Mouse (Mus musculus) cerebral cortex, adult 2 months (tissue): ENCODE measurements around the gene Aox1.

ENCODE experiments used
- WGBS: fragments of 180-500 bp; shearing (Covaris S2); methylation state at CpG from one replicate; pipeline ENCODE4 v1.1.7; 2018; 5-methylcytosine and 5-hydroxymethylcytosine counted together

Aox1 gene

DNA sequence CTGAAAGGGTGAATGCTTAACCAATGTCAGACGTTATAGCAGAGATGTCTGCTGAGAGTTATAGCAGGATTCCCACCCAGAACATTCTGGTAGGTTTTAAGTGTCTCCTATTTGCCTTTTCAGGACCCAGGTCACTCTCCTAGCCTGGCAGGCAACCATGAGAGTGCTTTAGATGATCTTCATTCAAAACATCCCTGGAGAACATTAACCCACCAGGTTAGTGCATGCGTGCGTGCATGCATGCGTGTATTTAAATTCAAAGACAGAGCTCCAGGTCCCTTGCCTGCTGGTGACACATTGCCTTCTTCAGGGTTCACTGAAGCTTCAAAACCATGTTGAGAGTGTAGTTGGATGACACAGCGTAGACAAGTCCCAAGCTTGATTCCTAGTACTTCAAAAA is 35.4 kb downstream of the Aox1 start:
- WGBS: 92% methylated on average over 5 of the region's 5 CpGs

DNA sequence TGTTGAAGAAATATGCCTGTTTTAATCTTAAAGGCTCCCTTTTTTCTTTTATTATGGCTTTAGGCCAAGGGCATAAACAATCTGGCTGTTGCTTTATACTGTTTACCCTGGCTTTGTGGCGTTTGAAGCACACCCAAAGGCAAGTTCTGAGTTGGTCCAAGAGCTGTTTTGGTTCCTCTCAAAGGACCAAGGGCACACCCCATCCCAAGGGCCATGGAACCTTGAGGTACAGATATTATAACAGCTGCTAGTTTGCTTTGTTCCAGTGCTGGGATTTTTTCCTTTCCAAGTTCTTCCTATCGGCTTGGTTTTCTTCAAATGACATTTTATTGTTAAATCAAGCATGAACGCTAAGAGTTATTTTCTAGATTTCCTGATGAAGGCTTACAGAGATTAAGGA is 35.9 kb downstream of the Aox1 start:
- WGBS: 61% methylated on average over 3 of the region's 3 CpGs

DNA sequence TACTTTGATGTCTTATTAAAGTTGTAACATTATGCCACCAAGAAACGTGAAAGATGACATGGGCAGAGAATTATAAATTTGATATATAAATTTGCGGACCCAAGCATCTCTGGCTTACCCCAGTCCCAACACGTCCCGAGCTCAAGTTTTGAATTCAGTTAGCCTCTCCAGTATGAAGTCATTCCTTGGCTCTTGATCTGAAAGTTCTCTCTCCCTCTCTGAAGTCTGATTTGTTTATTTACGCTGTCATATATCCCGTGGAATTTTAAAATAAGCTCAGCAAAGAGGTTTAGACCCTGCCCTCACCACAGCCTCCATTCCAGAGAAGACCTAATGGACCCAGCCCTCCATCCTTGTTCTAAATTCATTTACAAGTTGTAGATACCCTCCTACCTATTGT is 39.5 kb downstream of the Aox1 start:
- 81% methylated on average over 6 of the region's 6 CpGs for WGBS

- WGBS: 68% methylated on average over 11 of the region's 11 CpGs
These were observed 40.4 kb downstream of the Aox1 start for GRCm38 (mm10) chr1:58070091-58070490.

- WGBS: 72% methylated on average over 9 of the region's 9 CpGs
These were observed 41.3 kb downstream of the Aox1 start for GRCm38 (mm10) chr1:58071006-58071405.

DNA sequence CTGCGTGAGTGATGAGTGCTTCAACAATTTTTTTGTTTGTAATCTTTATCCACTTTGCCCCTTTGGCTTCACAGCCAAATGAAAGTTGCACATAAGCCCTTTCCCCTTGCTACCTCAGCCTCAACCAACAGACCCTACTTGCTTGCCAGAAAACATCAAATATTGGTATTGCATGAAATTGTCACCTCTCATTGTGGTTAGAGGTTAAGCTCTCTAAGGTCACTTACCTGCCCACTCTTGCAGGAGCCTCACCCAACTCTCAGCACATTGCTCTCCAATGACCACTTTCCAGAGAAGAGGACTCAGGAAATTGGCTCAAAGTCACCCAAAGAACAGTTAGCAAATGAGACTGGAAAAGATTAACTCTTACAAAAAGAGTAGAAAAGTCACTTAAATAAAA is 41.8 kb downstream of the Aox1 start:
- WGBS: 86% methylated on average over 1 of the region's 1 CpGs

GRCm38 (mm10) chr1:58072416-58072815 is 42.7 kb downstream of the Aox1 start:
- 86% methylated on average over 2 of the region's 2 CpGs for WGBS

DNA sequence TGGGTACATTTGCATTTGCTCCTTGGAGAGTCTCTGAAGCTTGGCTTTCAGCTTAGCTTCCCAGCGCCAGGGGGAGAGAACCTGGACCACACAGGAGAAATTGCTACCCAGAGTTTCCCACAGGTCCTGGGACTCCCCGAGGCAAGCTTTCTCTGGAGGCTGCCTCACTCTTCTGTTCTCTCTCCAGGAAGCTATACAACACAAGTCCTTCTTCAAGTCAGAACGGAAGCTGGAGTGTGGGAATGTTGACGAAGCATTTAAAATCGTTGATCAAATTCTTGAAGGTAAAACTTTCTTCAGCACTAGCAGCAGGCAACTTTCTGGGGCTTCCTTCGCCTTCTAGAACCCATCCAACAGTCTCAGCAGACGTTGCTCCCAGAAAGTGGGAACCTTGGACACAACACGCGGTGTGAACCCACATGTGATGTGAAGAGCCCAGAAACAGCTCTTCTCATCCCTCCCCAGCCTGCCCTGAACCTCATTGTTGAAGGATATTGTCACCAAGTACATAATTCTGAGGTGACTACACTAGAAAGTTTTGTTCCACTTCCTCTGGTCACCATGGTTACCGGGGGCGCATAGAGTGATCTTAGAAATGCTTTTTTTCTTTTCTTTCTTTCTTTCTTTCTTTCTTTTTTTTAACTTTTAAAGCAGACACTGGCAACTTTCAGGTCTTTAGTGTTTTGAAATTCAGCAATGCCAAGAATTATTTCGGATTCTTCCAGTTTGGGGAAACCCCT is 43.4 kb downstream of the Aox1 start:
- WGBS: 56% methylated on average over 12 of the region's 12 CpGs

DNA sequence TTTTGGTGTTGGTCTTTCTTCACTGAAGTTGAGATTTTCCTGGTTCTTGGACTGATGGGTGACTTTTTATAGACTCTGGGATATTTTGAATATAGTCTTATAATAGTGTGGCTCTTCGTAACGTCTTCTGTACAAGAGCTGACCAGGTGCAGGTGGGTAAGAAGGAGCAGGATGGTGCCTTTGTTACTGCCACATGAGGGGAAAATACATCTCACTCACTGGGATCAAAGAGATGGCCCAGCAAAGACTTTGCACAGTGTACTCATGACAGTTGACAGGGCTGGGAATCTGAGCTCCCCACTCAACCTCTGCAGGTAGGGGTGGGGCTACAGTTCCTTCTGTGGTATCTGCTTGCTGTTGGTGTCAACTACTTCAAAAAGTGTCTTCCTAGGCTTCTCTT is 44.5 kb downstream of the Aox1 start:
- WGBS: 94% methylated on average over 2 of the region's 2 CpGs

GRCm38 (mm10) chr1:58078390-58078789 is 48.7 kb downstream of the Aox1 start:
- 95% methylated on average over 7 of the region's 7 CpGs for WGBS

DNA sequence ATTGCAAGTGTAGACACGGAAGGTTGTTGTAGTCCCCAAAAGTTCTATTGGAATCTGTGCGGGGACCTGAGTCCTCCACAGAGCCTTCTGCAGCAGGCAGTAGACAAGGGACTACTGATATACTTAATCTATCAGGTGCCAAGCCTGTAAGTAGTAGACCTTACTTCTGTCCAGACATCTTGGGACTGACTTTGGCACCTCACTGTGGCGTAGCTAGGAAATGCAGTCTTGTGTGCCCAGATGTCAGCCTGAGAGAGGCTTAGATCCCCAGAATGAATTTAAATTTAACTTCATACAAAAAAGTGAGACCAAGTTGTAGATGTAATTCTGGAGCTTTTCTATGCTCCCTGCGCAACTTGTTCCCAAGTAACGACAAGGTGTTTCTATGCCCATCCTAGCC is 50.0 kb downstream of the Aox1 start:
- WGBS: 91% methylated on average over 5 of the region's 5 CpGs

DNA sequence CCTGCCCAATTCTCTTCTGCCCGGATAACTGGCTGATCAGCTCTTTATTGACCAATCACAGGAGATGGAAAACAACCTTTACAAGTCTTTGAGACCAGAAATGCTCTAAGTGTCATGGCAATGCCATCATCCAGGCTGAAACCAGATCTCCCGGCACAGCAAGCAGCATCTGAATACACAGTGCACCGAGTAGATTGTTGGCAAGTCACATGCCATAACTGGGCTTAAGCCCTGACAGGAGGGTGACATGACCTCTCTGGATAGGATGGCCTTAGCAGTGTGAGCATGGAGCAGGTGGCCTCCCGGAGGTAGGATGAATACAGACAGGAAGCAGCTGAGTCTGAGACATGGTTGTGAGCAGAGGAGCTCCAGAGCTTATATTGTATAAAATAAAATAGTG is 50.7 kb downstream of the Aox1 start:
- 89% methylated on average over 4 of the region's 4 CpGs for WGBS

- 72% methylated on average over 5 of the region's 5 CpGs for WGBS
These were observed 51.6 kb downstream of the Aox1 start for GRCm38 (mm10) chr1:58081356-58081755.

- 70% methylated on average over 5 of the region's 5 CpGs for WGBS
These were observed 59.6 kb downstream of the Aox1 start for GRCm38 (mm10) chr1:58089316-58089715.

GRCm38 (mm10) chr1:58090191-58090590 is 60.5 kb downstream of the Aox1 start:
- 66% methylated on average over 4 of the region's 4 CpGs for WGBS

DNA sequence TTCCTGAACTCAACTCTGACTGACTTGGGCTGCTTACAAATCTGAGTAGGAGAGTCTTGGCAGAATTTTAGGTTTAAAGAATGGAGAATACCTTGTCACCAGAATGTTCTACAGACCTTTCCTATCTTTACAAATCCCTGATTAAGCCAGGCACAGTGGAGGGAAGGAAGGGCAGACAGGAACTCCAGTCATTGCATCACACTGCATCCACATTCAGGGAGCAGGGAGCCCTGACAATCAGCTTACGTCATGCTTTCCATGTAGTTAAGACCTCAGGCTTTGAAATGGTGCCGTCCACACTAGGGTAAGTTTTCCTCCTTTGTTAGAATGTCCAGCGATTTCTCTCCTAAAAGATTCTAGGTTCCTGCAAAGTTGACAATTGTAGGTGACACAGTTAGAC is 61.5 kb downstream of the Aox1 start:
- 83% methylated on average over 3 of the region's 3 CpGs for WGBS

DNA sequence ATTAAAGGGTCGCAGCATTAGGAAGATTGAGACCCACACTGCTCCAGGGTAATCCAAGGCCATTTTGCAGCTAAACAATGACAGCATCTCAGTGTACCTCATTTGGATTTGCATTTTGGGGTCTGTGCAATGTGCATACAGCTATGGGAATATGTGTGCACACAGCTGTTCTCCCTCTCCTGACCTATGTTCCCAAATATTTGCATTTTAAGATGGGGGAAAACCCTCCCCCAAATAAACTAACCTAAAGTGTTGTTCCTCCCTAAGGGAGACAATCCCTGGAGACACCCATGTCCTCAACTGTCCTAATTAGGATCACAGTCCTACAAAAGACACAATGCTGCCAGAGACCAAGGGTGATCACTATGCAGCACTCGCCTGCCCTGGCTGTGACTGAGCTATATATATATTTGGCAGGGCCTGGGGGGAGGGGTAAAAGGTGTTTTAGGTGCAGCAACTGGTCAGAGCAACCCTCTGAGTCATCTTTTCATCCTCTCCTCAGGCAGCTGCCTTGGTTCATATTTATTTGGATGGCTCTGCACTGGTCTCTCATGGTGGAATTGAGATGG is 62.3 kb downstream of the Aox1 start:
- 84% methylated on average over 2 of the region's 2 CpGs for WGBS

DNA sequence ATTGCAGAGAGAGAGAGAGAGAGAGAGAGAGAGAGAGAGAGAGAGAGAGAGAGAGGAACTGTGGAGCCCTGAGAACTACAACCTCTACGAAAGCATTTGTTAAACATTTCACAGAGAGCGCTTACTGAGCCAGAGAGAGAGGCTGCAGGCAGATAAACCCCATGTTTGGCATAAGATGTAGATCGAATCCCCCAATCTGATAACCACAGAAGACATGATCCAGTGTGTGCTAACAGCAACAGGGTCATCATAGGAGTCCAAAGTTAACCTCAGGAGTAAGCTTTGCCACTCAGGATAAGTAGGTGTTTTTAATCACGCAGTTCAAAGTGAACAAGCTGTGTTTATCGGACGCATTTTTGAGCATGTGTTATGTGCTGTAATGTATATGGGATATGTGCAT is 67.6 kb downstream of the Aox1 start:
- 94% methylated on average over 6 of the region's 6 CpGs for WGBS

GRCm38 (mm10) chr1:58101531-58102146 is 71.9 kb downstream of the Aox1 start:
- WGBS: 70% methylated on average over 2 of the region's 2 CpGs

DNA sequence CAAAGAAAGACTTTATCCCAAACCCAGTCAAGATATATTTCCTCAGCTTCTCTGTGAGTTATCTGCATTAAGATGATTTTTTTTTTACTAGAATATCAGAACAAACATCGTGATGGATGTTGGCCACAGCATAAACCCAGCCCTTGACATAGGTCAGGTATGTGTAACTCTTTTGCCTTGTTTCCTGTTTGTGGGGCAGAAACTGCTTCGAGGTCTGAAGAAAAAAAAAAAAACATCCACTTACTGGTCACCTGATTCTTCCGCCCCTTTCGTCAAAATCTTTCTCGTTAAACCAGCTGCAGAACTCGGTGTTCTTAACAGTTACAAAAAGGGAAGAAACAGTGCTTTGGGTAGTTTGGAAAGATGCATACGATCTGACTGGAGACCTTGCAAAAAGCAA is 72.8 kb downstream of the Aox1 start:
- WGBS: 77% methylated on average over 7 of the region's 7 CpGs

DNA sequence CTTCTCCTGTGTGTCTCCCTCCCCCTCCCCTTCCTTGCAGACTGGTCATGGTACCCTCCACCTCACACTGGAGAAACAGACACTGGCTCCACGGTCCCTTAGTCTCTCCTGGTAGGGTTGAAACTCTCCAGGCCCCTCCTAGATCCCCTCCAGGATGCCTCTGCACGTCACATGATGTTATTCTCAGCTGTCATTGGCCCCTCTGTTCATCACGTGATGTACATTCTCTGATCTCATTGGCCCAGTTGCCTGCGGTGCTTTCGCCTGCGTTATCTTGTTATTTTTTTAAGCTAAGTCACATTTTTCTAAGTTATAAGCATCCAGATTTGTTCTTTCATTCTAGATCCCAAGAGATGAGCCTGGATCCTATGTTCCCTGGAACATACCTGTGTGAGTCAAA is 76.0 kb downstream of the Aox1 start:
- WGBS: 91% methylated on average over 6 of the region's 6 CpGs

DNA sequence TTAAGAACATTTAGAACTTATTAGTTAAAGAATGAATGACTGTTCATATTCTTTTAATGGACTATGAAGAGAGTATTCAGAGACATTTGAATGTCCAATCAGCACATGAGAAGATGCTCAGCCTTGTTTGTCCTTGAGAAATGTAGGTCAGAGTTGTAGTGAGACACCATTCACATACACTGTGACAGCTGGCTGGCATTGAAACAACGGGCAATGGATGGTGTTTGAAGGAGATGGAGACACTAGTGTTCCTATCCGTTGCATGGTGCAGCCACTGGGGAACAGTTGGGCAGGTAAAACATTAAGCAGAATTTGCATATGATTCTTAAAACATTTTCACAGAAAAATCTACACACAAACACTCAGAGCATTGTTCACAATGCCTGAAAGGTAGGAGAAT is 77.3 kb downstream of the Aox1 start:
- 67% methylated on average over 2 of the region's 2 CpGs for WGBS

DNA sequence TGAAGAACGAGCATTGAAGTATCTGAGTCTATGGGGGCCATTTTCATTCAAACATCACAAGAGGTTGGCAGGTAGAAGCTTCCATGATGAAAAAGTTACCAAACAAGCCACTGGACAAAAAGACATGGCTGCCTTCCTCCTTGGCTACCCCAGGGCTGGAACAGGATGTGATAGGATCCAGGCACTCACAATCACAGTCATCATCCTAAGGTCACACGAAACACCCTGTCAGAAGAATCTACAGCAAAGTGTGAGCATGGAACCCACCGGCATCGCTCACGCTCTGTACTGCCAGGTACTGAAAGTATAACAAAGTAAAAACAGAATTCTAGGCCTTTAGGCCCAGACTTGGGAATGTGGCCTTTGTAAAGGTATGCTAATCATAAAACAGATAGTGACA is 80.5 kb downstream of the Aox1 start:
- 95% methylated on average over 5 of the region's 5 CpGs for WGBS
